Mouse (Mus musculus) C2C12 (cell line): ENCODE measurements around the gene Ndufa11.

Experiments used
- CEBPB ChIP-seq: IDR thresholded peaks from one replicate; pipeline ENCODE4 v1.6.1; 2011; ENCODE audit warnings: low read depth, mild to moderate bottlenecking, control low read depth, moderate library complexity
- CTCF ChIP-seq: IDR thresholded peaks from one replicate; pipeline ENCODE4 v1.5.1; 2011; ENCODE audit not compliant: control insufficient read depth, insufficient read depth, insufficient read length
- MAX ChIP-seq: IDR thresholded peaks from one replicate; pipeline ENCODE4 v1.6.1; 2011; ENCODE audit warnings: mild to moderate bottlenecking, control low read depth
- USF1 ChIP-seq: IDR thresholded peaks from one replicate; pipeline ENCODE4 v1.6.1; 2011; ENCODE audit warnings: low read depth, mild to moderate bottlenecking, control low read depth, moderate library complexity

DNA sequence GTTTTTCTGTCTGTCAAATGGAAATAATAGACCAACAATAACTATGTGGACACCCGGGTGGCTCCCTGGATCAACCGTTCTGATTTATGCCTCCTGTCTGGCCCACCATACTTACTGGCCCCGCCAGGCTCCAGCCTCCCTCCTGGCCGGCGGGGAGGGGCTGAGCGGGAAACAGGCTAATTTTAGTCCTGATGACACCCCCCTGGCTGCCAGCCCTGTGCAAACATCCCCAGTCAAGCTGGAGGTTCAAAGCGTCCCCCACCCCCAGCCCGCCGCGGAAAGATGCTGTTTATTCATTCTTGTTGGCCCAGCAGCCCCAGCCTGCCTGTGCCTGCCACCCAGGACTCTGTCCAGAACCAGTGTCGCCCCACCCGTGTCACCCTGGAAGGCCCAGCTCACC lies 10.6 kb downstream of the Ndufa11 start:
- TF ChIP-seq CTCF: no peak
- no peak for TF ChIP-seq USF1
- TF ChIP-seq MAX: no peak
- TF ChIP-seq CEBPB: no peak
